Mouse (Mus musculus) neural tube, embryonic 15.5 days (tissue): ENCODE data around the gene Fam120c. TPM values are rescaled to one million over a fixed set of nuclear protein-coding genes. Genes with fewer than 3 reads are reported as not detected.
"Not testable (repeated sequence)": the region's sequence is repeated elsewhere in the genome, so short reads cannot be mapped to it uniquely, and the experiment has no call there.

Experiments
- ATAC-seq: fragments of 200-750 bp; cut with Nextera tagmentation; 2 replicates; pipeline ENCODE4 v1.8.0; 2017; ENCODE audit warnings: mild to moderate bottlenecking, moderate TSS enrichment, moderate library complexity; ENCODE audit not compliant: low FRiP score
- H3K27ac ChIP-seq: fragments of 300-500 bp; sonication (generic); replicated peaks from 2 replicates; pipeline ENCODE4 v1.5.1; 2015; ENCODE audit warnings: mild to moderate bottlenecking, inconsistent platforms
- H3K27me3 ChIP-seq: fragments of 300-500 bp; sonication (generic); replicated peaks from 2 replicates; pipeline ENCODE4 v1.6.1; 2015; ENCODE audit warnings: inconsistent platforms
- H3K36me3 ChIP-seq: fragments of 300-500 bp; sonication (generic); 2 replicates; pipeline ENCODE4 v1.6.1; 2015; ENCODE audit warnings: inconsistent platforms
- H3K4me1 ChIP-seq: fragments of 300-500 bp; sonication (generic); 2 replicates; pipeline ENCODE4 v1.6.1; 2015; ENCODE audit warnings: inconsistent platforms
- H3K4me2 ChIP-seq: fragments of 300-500 bp; sonication (generic); 2 replicates; pipeline ENCODE4 v1.6.1; 2015; ENCODE audit warnings: inconsistent platforms, mild to moderate bottlenecking, moderate library complexity
- H3K4me3 ChIP-seq: fragments of 300-500 bp; sonication (generic); replicated peaks from 2 replicates; pipeline ENCODE4 v1.5.1; 2015; ENCODE audit warnings: mild to moderate bottlenecking, inconsistent platforms
- H3K9ac ChIP-seq: fragments of 300-500 bp; sonication (generic); replicated peaks from 2 replicates; pipeline ENCODE4 v1.6.1; 2015; ENCODE audit warnings: mild to moderate bottlenecking, inconsistent platforms
- H3K9me3 ChIP-seq: fragments of 300-500 bp; sonication (generic); replicated peaks from 2 replicates; pipeline ENCODE4 v1.6.1; 2016; ENCODE audit warnings: inconsistent platforms
- WGBS: fragments of 180-500 bp; shearing (Covaris S2); methylation state at CpG from one replicate; pipeline ENCODE4 v1.1.7; 2015; ENCODE audit warnings: mixed read lengths; 5-methylcytosine and 5-hydroxymethylcytosine counted together
- polyA plus RNA-seq: library from polyadenylated mRNA; unstranded; fragments of >200 nt; fragmentation: Nextera tagmentation; extraction: Ambion mirVana; gene quantifications from 2 replicates; pipeline ENCODE4 v1.2.1, GENCODE M21; 2015

Gene Fam120c
- polyA plus RNA-seq, 1 experiment from 2014 or later = 7.7 TPM

GRCm38 (mm10) chrX:151443637-151444036, 99.7 kb downstream of the Fam120c start:
- Histone ChIP-seq H3K4me2 (no peak overlapping the region), H3K27me3 (no peaks in the 10 kb centered on the region), H3K27ac (no peak overlapping the region), H3K9ac (no peak overlapping the region), H3K9me3 (no peaks in the 10 kb centered on the region), H3K4me3 (no peak overlapping the region), H3K4me1 (no peaks in the 10 kb centered on the region), H3K36me3 (no peaks in the 10 kb centered on the region; the same call in 1 of the 2 replicates)
- ATAC-seq = no peak

- Histone ChIP-seq H3K27ac (no peak overlapping the region), H3K9ac (no peak overlapping the region), H3K36me3 (no peaks in the 10 kb centered on the region; the same call in 1 of the 2 replicates), H3K4me3 (no peak overlapping the region), H3K4me1 (no peaks in the 10 kb centered on the region), H3K27me3 (no peaks in the 10 kb centered on the region), H3K9me3 (no peaks in the 10 kb centered on the region), H3K4me2 (no peak overlapping the region)
- ATAC-seq = no peak
- 96% methylated on average over 1 of the region's 1 CpGs for WGBS
Observed at GRCm38 (mm10) chrX:151444189-151444588, 100.2 kb downstream of the Fam120c start.

GRCm38 (mm10) chrX:151488128-151488527, 144.2 kb downstream of the Fam120c start:
- Histone ChIP-seq H3K4me2 (no peak overlapping the region), H3K4me3 (no peak overlapping the region), H3K27me3 (no peaks in the 10 kb centered on the region), H3K9ac (no peak overlapping the region), H3K27ac (no peak overlapping the region), H3K4me1 (no peaks in the 10 kb centered on the region), H3K9me3 (no peaks in the 10 kb centered on the region), H3K36me3 (no peaks in the 10 kb centered on the region)
- WGBS = 86% methylated on average over 3 of the region's 3 CpGs
- ATAC-seq = no peak

GRCm38 (mm10) chrX:151493269-151493668, 149.3 kb downstream of the Fam120c start:
- not testable (repeated sequence) for ATAC-seq, H3K36me3 ChIP-seq, H3K4me3 ChIP-seq, H3K27ac ChIP-seq, H3K9ac ChIP-seq, H3K4me2 ChIP-seq, H3K27me3 ChIP-seq, H3K4me1 ChIP-seq, H3K9me3 ChIP-seq
- 94% methylated on average over 4 of the region's 4 CpGs for WGBS

GRCm38 (mm10) chrX:151496596-151496995, 152.6 kb downstream of the Fam120c start:
- no peaks in the 10 kb centered on the region for H3K36me3 ChIP-seq
- ATAC-seq = no peak
- no peak overlapping the region for H3K4me3 ChIP-seq
- no peaks in the 10 kb centered on the region for H3K4me1 ChIP-seq
- H3K27me3 ChIP-seq = no peaks in the 10 kb centered on the region
- H3K27ac ChIP-seq = no peak overlapping the region
- 91% methylated on average over 1 of the region's 1 CpGs for WGBS
- no peak overlapping the region for H3K9ac ChIP-seq
- H3K4me2 ChIP-seq = no peak overlapping the region
- no peaks in the 10 kb centered on the region; the same call in 1 of the 2 replicates for H3K9me3 ChIP-seq

- no peak overlapping the region for H3K4me2 ChIP-seq
- H3K4me3 ChIP-seq = no peak overlapping the region
- ATAC-seq = no peak
- no peak overlapping the region for H3K27ac ChIP-seq
- H3K36me3 ChIP-seq = no peaks in the 10 kb centered on the region
- no peaks in the 10 kb centered on the region for H3K9me3 ChIP-seq
- no peaks in the 10 kb centered on the region for H3K27me3 ChIP-seq
- no peaks in the 10 kb centered on the region for H3K4me1 ChIP-seq
- H3K9ac ChIP-seq = no peak overlapping the region
Observed at GRCm38 (mm10) chrX:151508536-151508935, 164.6 kb downstream of the Fam120c start.

- Histone ChIP-seq H3K4me1 (no peaks in the 10 kb centered on the region), H3K4me2 (no peak overlapping the region), H3K27me3 (0 out of 2 replicates have a peak, but pooled peaks cover under 1% of the 10 kb centered on the region), H3K9me3 (no peaks in the 10 kb centered on the region), H3K9ac (no peak overlapping the region), H3K36me3 (no peaks in the 10 kb centered on the region), H3K27ac (no peak overlapping the region), H3K4me3 (no peak overlapping the region)
- 96% methylated on average over 1 of the region's 1 CpGs for WGBS
- no peak for ATAC-seq
Observed at GRCm38 (mm10) chrX:151509906-151510305, 165.9 kb downstream of the Fam120c start.

GRCm38 (mm10) chrX:151513066-151513465, 169.1 kb downstream of the Fam120c start:
- Histone ChIP-seq H3K9ac (no peak overlapping the region), H3K27me3 (0 out of 2 replicates have a peak, but pooled peaks cover 3% of the 10 kb centered on the region), H3K4me2 (no peak overlapping the region), H3K4me1 (no peaks in the 10 kb centered on the region), H3K36me3 (no peaks in the 10 kb centered on the region), H3K9me3 (no peaks in the 10 kb centered on the region), H3K27ac (no peak overlapping the region), H3K4me3 (no peak overlapping the region)
- whole genome bisulfite sequencing = 81% methylated on average over 3 of the region's 3 CpGs
- no peak for ATAC-seq

- no peak overlapping the region for H3K9ac ChIP-seq
- H3K4me3 ChIP-seq = no peak overlapping the region
- H3K27me3 ChIP-seq = 0 out of 2 replicates have a peak, but pooled peaks cover 3% of the 10 kb centered on the region
- no peaks in the 10 kb centered on the region for H3K4me1 ChIP-seq
- H3K36me3 ChIP-seq = no peaks in the 10 kb centered on the region
- H3K4me2 ChIP-seq = no peak overlapping the region
- 97% methylated on average over 2 of the region's 2 CpGs for WGBS
- H3K9me3 ChIP-seq = no peaks in the 10 kb centered on the region
- no peak overlapping the region for H3K27ac ChIP-seq
- no peak for ATAC-seq
Observed at GRCm38 (mm10) chrX:151513694-151514093, 169.7 kb downstream of the Fam120c start.

- Histone ChIP-seq H3K27ac (no peak overlapping the region), H3K9ac (no peak overlapping the region), H3K27me3 (0 out of 2 replicates have a peak, but pooled peaks cover 3% of the 10 kb centered on the region), H3K4me2 (no peak overlapping the region), H3K4me3 (no peak overlapping the region), H3K4me1 (0 out of 2 replicates have a peak, but pooled peaks cover 2% of the 10 kb centered on the region), H3K36me3 (no peaks in the 10 kb centered on the region), H3K9me3 (no peaks in the 10 kb centered on the region)
- 67% methylated on average over 1 of the region's 1 CpGs for WGBS
- ATAC-seq = no peak
Observed at GRCm38 (mm10) chrX:151518181-151518580, 174.2 kb downstream of the Fam120c start.

GRCm38 (mm10) chrX:151520127-151520457, 176.1 kb downstream of the Fam120c start:
- Histone ChIP-seq H3K4me1 (0 out of 2 replicates have a peak, but pooled peaks cover 2% of the 10 kb centered on the region), H3K4me3 (peak overlapping the region; percentile 57), H3K27ac (peak overlapping the region; percentile 98), H3K4me2 (peak overlapping the region; percentile 66), H3K9me3 (no peaks in the 10 kb centered on the region), H3K9ac (peak overlapping the region; percentile 50; the same call in 1 of the 2 replicates), H3K27me3 (0 out of 2 replicates have a peak, but pooled peaks cover 2% of the 10 kb centered on the region), H3K36me3 (no peaks in the 10 kb centered on the region)
- ATAC-seq = peak; percentile 39; the same call in 1 of the 2 replicates
- 12% methylated on average over 17 of the region's 17 CpGs for WGBS

- Histone ChIP-seq H3K4me2 (peak within 1 kb of the TSS; percentile 66), H3K9ac (peak within 1 kb of the TSS; percentile 62), H3K27ac (peak within 1 kb of the TSS; percentile 98), H3K36me3 (no peaks in the 10 kb centered on the region), H3K4me3 (peak within 1 kb of the TSS; percentile 57), H3K27me3 (no peaks in the 10 kb centered on the region), H3K9me3 (no peaks in the 10 kb centered on the region), H3K4me1 (0 out of 2 replicates have a peak, but pooled peaks cover 2% of the 10 kb centered on the region)
- ATAC-seq = peak; percentile 98
- 23% methylated on average over 67 of the region's 68 CpGs for WGBS
Observed at GRCm38 (mm10) chrX:151520458-151521322, 176.7 kb downstream of the Fam120c start, which contains the start of gene Phf8. Gene Phf8 (plus strand): TSS chrX:151520672.
